Mouse (Mus musculus): ENCODE measurements around the gene Arhgef1.

GRCm38 (mm10) chr7:24869532-24870165, 33.1 kb upstream of the Arhgef1 start, which contains the start of the genes Lypd4 and Dmrtc2:
- TF ChIP-seq USF1 (IDR thresholded peaks at IDR 0.05; ENCODE audit: low read depth, low read length): no peak
- no peak for TF ChIP-seq NRF1 (IDR thresholded peaks at IDR 0.05; ENCODE audit: low read depth, low read length)
- TF ChIP-seq HCFC1 (IDR thresholded peaks at IDR 0.05; ENCODE audit: low read depth, low read length): no peak
- no peak for TF ChIP-seq POLR2A (IDR thresholded peaks at IDR 0.05; ENCODE audit: low read depth, low read length)
- TF ChIP-seq EP300 (IDR thresholded peaks at IDR 0.05; ENCODE audit: low read length): no peak
- TF ChIP-seq E2F4 (IDR thresholded peaks at IDR 0.05; ENCODE audit: insufficient replicate concordance, low read depth, low read length): no peak
- no peak for TF ChIP-seq CTCF (conservative IDR thresholded peaks at IDR 0.05 in 1 of 2, IDR thresholded peaks at IDR 0.05 in 1 of 2; ENCODE audit: low read depth in 2 of 2, low read length in 2 of 2)
- no peak for TF ChIP-seq CHD2 (IDR thresholded peaks at IDR 0.05; ENCODE audit: low read length)

All from CH12.LX (cell line).